Mouse (Mus musculus) adrenal gland, adult 8-10 months (tissue): ENCODE data around the gene Olfr1441. TPM values are rescaled to one million over a fixed set of nuclear protein-coding genes. Genes with fewer than 3 reads are reported as not detected.

ENCODE experiments used
- DNase-seq: peaks from one replicate; pipeline ENCODE4 v3.0.0; 2022
- total RNA-seq, 4 experiments: library from RNA; stranded (reverse); gene quantifications; 2 replicates each; pipeline ENCODE4 v1.2.4; 2022

The Olfr1441 gene
- not detected for total RNA-seq

DNA sequence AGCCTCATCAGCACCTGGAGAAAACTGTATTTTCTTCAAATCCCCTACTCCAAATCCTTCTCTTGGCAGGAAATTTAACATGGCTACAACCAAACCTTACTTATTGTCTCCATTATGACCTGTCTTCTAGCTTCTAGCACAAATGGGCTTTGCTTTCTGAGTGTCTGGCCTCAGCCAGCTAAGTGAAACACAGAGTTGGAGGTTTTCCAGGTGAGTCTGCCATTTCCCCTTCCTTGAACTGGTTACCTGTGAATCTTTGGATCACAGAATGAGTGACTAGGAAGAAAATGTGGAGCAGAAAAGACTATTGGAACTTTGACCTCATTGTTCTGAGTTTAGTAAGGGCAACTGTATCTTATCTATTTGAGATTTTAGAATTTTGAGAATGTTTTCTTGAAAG lies at the start of gene Olfr1441:
TSS of gene Olfr1441 (plus strand) at position 73 of the 400 bp plus-strand sequence.
- DNase-seq, result no peak

DNA sequence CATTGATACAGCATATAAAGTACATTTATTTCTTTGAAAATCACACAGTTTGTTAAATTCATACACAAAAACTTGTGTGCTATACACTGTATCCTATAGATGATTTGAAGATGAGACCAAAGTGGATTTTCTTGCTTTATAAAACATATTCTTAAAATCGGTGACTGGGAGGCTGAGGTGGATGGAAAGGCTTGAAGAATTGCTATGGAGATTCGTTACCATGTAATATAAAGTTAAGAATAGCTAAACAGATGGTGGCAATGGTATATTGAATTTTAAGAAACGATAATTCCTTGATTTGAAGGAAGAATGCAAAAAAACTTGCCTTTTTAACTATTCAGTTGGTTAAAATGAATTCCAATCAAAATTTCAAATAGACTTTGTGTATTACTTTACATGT lies 44.2 kb upstream of the Olfr1441 start:
- DNase-seq, result no peak

DNA sequence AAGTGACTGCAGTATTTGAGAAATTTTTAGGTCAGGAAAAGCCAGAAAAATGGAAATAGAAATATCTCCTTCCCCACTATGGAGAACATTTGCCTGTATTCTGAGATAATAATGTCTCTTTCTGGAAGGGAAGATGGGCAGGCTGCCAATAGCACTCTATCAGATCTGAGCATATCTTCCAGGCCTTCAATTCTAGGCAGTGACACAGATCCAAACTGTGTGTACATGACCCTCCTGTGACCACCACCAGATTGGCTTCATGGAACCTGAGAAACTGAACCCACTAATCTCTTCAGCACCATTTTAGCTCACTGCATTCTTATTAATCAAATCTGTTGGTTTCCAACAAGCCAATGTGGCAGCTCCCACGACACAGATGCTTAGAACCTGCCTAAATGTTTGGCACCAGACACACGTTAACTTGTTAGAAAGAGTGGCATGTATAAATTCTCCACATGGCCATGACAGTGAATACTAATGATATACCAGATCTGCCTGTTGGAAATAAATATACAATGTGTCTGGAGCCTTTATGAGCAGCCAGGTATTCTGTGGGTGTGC lies 42.7 kb upstream of the Olfr1441 start:
- DNase-seq, result no peak

DNA sequence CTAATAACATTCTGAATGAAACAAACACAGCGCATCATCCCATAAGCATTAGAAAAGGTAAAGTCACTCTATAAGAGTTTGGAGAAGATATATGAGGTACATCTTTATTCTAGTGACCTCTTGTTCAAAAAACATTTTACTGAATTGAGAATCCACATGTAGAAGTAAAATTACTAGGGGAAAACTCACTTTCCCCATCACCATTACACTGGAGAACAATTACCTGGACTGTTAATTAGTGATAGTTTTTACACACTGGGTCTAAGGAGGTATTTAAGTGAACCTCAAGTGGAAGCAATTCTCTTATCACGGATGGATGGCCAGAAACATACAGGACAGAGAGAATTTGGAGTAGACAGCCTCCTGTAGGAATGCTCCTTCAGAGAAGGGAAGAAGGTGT lies 30.3 kb upstream of the Olfr1441 start, which contains the start of gene Olfr1440:
TSS of gene Olfr1440 (plus strand) at position 301 of the 400 bp plus-strand sequence.
- no peak for DNase-seq

DNA sequence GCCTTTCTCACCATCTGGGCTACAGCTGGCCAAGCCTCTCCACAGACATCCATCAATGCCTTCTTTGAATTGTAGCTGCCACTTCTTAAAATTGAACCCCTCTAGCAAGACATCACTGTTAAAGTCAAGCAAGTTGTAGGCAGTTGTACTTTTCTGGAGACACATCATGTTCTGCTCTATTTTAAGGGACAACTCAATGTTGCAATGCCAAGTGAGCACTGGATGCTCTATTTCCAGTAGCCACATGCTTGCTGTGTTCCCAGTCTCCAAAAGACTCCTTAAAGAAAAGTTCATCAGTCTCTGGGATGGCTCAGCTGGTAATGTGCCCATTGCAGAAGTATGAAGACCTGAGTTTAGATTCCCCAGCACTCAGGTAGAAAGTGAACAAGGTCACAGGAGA lies 3.5 kb upstream of the Olfr1441 start:
- DNase-seq, result no peak

DNA sequence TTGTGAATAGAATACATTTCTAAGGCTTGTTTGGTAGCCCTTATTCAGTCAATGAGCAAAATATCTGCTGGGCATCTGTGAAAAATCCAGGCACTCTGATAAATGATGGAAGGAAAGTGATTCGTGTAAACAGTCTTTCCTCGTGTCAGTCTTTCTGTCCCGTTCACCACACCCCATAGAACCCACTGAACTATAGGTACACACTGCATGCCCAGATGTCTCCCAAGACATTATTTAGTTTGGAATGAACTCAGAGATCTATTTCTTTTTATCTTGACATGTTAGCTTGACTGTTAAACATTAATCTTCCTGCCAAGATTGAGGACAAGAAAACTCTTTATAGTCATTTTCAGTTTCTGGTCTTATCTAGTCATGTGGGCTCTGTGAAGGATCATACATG lies 1.1 kb downstream of the Olfr1441 start:
- DNase-seq, result no peak

DNA sequence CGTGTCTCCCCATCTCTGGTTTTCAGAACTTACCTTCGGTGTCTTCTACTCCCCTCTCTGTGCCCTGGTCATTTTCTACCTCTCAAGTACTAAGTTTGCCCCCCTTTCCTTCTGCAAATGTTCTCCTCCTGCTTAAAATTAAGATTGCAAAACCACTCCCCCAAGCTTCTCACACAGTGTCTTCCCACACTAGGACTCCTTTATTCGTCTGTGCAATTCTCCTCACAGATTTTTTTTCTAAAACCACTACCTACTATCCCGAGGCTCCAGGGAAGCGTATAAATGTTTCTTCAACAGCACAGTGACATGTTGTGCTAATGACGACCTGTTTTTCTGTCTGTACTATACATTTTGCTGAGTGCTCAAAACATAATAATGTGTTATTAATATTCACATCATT lies 3.3 kb downstream of the Olfr1441 start:
- DNase-seq, result no peak

DNA sequence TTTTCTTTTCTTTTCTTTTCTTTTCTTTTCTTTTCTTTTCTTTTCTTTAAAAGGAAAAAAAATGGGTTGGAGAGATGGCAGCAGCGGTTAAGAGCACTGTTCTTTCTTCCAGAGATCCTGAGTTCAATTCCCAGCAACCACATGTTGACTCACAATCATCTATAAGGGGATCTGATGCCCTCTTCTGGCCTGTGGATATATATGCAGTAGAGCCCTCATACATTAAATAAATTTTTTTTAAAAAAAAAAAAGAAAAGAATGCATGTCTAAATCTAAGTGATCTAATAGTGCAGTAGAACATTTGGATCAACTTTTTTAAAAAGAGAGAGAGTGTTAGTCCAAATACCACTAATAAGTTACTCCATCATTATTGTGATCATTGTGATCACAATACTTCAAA lies 4.4 kb downstream of the Olfr1441 start:
- DNase-seq, result no peak

DNA sequence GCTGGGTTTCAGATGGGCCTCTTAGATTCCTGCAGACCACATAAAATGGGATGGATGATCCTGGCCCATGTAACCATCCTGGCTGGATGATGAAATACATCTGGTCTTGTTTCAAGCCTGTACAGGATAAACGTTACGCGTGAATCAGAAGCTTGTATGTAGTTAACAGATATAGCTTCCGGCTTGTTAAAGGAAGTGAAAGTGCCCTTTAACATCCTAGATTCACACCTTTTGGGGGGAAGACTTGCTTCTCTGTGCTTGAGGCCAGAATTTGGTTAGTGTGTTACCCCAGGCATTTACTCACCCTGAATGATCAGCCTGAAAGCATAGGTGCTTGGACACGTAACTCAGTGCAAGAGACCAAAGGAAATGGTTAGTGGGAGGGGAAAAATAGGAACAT lies 9.9 kb downstream of the Olfr1441 start:
- DNase-seq, result no peak

DNA sequence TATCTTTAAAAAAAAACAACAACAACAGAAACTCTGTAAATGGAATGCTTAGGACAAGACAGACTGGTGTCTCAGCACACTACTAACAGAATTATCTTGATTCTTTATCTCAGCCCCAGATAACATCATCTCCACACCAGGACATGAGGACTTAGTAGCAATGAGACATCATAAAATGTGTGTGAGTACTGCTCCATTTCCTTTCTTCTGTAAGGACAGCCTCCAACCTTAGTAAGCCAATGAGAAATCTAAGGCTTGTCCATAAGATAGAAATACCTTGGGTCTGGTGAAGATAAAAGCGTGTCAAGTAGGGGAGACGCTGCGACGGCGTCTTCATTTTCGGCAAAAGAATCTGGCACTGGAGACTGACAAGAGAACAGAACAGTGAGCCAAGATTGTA lies 10.4 kb downstream of the Olfr1441 start, which contains the start of gene Pfpl:
TSS of gene Pfpl (plus strand) at position 301 of the 400 bp plus-strand sequence.
- no peak for DNase-seq

DNA sequence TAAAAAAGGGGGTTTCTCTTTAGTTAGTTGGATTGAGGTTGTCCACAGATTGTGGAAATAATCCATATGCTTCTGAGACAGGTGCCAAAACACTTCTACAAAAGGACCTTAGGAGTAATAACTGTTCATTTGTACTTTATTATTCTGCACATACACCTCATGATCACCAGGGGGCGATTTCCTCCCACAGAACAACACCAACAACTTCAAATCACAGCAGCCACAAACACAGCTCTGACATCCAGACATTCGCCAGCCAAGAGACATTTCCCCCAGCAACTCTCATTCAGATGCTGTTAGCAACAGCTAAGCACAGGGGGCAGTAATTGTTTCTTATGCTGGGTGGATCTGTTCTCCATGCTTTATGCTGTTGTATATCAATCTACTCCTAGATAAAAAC lies 15.8 kb downstream of the Olfr1441 start:
- DNase-seq, result no peak

DNA sequence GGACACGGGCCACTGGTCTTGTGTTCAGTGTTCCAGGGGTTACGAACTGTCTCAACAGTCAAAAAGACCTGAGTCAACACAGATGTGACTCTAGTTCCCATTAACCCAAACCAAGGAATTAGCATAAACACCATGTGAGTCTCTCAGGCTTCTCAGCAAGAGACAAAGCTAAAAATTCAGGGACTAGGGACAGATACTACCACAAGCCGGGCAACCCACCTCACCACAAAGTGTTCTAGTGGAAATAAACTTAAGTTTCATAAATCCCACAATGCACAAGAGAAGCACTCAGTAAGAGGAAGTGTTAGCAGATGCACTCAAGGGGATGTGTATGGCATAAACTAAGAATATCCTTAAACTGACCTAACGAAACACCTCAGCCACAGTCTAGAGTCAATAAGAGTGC lies 17.8 kb downstream of the Olfr1441 start:
- no peak for DNase-seq

DNA sequence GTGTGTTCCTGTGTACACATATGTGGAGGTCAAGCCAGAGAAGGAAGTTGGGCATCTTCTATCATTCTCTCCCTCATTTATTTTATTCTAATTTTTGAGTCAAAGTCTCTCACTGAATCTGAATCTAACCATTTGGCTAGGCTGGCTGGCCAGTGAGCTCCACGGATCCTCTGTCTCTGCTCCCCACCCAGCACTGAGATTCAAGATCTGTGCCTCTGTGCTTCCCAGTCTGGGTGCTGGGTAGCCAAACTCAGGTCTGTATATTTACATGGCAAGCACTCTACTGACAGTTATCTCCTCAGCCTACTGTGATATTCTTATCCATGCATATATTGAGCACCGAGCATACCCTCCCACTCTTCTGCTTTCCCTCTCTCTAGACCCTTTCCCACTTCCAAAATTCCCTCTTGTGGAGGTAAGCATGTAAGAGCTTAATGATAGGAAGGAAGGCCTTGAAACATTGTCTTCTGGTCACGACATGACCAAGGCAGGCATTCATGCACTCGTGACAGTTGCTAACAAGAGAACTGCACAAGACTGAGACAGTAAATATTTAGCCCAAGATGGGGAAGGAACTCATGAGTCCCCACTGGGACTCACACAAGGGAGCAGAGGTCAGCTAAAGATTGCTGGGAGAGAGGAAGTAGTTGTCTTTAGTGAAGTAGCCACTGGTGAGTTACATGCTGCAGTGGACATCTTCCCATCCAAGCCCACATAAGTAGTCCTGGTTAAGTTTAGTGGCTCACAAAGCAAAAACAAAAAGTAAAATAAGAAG lies 18.7 kb downstream of the Olfr1441 start:
- no peak for DNase-seq

DNA sequence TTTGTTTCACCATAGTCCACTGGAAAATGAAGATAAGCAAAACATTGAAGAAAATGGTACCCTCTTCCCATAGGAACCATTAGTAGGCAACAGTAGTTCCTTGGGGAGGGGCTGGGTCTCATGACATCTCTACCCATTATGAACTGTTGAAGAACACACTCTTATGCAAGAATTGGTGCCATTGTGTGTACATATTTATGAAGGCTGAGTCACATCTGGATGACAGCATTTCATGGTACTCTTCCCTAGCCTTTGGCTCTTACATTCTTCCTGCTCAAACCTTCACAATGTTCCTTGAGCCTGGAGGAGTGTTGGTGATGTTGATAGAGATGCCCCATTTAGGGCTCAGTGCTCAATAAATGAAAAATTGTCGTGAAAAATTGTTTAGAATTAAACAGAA lies 22.3 kb downstream of the Olfr1441 start:
- no peak for DNase-seq

DNA sequence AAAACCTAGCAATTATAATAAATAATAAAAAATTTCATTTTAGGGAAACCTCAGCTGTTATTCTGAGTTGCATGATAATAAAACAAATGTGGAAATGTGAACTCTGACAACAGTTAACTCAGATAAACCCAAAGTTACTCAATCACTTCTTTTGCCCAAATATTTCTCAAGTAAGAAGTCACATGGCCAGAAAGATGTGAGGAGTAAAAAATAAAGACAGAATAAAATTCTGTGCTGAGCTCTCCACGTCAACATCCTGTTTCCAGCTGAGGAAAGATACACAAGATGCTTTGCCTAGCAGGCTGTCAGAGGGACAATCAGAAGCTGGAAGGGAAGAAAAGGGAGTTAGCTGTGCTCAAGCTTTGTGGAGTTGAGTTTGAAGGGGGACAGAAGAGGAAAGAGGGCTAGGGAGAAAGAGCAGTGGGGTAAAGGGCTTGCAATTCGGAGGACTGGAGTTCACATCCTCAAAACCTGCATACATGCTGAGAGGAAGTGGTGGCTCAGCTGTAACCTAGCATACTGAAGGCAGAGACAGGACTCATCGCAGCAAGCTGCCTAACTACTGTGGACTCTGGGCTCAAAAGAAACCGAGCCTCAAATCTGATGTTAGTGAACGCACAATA lies 23.0 kb downstream of the Olfr1441 start:
- DNase-seq, result no peak

DNA sequence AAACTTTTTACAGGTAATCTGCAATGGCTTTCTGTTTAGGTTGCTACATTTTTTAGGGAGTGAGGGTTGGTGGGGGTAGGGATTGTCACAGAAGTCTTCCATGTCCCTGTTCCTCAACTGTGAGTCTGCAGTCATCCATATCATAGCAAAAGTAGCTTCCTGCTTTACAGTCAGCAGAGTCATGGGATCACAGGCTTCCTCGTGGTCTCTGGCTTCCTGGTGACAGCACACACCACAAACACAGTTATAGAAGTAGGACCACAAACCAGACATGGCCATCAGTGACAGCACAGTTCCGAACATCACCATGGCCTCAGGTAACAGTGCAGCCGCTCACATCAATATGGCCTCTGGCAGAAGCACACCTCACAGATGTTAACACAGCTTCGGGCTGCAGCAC lies 25.3 kb downstream of the Olfr1441 start:
- DNase-seq, result no peak

DNA sequence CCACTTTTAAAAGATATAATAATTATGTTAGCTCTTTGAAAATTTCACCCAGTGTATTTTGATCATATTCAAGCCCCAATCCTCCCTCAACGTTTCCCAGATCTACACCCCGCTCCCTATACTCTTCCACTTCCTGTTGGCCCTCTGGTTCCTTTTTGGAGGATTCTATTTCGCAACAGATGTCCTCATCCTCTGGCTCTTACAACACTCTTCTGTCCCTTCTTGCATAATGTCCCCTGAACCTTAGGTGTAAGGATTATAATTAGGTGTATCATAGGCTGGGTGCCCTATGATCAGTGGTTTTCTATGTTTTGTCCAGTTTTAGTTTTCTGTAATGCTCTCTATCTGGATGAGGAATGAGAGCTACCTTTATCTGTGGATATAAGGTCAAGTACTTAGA lies 27.8 kb downstream of the Olfr1441 start:
- DNase-seq, result no peak

DNA sequence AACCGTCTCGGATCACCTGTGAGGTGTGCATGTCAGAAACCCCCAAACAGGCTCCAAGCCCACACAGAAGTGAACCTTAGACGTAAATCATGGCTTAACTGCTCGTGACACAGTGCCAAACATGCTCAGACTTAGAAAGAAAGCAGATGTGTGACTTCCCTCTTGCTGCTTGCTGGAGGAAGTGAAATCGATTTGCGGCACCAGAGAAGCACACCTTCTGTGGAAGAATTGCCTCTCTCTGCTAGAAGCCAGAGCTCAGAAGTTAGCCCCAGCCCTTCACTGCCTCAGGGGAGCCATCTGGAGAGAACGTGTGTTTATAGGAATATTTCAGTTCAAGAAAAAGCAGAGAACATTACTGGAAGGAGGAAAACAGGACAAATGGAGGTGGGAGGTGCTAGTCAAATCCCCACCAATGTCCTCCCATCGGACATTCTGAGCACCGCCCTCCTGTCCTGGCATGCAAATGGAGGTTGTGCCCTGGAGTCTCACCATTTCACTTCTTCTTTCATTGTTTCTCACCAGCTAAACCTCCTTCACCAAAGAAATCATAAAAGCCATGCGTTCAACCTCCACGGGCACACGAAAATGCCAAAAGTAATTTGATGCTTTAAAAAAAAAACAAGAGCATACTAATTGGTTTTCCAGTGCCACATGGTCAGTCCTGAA lies 40.3 kb downstream of the Olfr1441 start:
- DNase-seq, result no peak

DNA sequence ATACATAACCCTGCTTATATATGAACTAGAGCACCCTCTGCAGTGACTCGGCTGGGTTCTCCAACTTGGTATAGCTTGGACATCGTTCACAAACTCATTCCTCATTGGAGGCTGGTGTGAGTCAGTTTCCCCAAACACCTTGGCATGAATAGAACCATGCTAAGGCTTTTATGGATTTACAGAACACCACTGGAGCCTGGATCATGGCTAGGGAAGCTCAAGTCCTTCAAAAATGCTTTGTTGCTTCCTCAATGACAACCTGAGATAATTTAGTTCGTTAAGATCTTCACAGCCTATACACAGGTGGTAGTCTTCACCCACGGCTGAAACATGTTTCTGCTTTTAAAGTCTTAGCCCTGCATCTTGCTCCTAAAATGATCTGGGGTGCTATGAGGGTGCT lies 42.3 kb downstream of the Olfr1441 start:
- DNase-seq, result no peak

DNA sequence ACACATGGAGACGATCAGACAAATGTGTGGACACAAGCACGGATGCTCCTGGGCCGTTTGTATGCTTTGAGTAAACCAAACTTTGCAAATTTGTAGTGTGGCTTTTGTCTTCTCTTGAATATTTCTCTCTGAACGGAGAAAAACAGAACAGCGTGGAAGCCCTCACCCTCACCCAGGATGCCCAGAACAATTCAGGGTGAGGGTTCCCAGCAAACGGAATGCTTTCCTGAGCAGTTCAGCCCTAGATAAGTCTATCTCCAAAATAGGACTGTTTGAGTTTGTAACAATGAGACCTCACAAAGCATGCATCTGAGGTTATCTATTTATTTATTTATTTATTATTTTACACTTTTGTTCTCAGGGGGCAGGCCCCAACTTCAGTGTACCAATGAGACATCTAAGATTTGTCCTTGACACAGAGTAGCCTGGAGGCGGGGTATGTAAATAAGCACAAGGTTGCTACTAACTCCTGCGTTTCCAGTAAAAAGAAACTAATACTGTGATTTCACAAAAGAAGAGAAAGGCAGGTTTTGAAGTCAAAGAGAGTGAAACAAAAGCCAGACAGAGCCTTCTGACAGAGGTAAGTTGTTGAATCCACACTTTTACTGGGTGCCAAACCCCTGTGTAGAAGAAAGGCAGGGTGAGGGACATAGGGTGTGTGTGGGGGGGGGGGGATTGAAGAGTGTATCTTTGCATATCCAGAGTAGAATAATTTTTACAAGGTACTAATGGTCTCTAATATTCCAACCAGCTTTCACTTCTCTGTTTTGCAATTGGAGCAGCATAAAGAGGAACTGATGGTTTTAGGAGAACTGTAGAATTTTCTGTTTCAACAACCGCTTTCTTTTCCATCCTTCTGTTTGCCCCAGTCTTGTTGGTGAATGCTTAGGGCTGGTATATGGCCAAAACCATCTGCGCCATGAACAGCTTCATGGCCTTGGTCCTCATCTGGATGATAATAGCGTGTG lies 43.3 kb downstream of the Olfr1441 start, which contains the start of gene Mpeg1:
TSS of gene Mpeg1 (plus strand) at position 498 of the 968 bp plus-strand sequence.
- DNase-seq, result no peak

DNA sequence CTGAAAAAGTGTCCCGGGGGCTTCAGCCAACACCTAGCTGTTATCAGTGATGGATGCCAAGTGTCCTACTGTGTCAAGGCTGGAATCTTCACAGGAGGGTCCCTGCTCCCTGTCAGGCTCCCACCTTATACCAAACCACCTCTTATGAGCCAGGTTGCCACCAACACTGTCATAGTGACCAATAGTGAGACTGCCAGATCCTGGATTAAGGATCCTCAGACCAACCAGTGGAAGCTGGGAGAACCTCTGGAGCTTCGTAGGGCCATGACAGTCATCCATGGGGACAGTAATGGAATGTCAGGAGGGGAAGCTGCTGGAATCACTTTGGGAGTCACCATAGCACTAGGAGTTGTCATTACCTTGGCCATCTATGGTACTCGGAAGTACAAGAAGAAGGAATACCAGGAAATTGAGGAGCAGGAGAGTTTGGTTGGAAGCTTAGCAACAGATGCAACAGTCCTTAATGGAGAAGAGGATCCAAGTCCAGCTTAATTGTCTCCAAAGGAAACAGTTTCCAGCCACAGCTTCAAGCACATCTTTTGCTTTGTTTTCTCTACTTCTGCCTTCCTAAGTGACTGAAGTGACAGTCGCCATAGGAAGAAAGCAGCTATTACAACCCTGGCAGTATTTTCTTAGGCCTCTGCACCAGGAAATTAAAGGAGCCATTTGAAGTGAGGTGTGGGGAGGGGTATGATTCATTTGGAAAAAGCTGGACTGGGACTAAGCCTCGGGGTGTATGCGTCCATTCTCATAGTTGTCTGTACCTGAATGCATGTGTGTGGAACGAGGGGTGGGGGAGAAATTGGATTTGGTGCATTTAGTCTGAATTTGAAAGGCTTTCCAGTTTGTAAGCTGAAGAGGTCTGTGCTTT lies 45.9 kb downstream of the Olfr1441 start:
- DNase-seq, result no peak
